Mouse (Mus musculus) gastrocnemius, adult 2 months (tissue): ENCODE results near the gene Ift20. TPM values are rescaled to one million over a fixed set of nuclear protein-coding genes. Genes with fewer than 3 reads are reported as not detected.
"Not testable (repeated sequence)": the region's sequence is repeated elsewhere in the genome, so short reads cannot be mapped to it uniquely, and the experiment has no call there.

Experiments used
- DNase-seq: peaks from one replicate; pipeline ENCODE4 v3.0.0; 2022
- H3K27ac ChIP-seq: fragments of 200-600 bp; 2 replicates; pipeline ENCODE4 v1.8.1; 2022; ENCODE audit warnings: mild to moderate bottlenecking
- H3K4me3 ChIP-seq: fragments of 200-600 bp; 2 replicates; pipeline ENCODE4 v1.8.1; 2022; ENCODE audit warnings: mild to moderate bottlenecking, moderate library complexity
- CTCF ChIP-seq: fragments of 200-600 bp; IDR thresholded peaks from 2 replicates; pipeline ENCODE4 v1.8.1; 2022; ENCODE audit warnings: antibody characterized with exemption, mild to moderate bottlenecking, moderate library complexity
- intact Hi-C: fragments of 180-260 bp; cut with DNase I; formaldehyde crosslinking; loops from one replicate; pipeline ENCODE4 v1.15.1; 2025
- total RNA-seq, 2 experiments: library from RNA; stranded (reverse); gene quantifications; 2 replicates each; pipeline ENCODE4 v1.2.3; 2021

The Ift20 gene
- total RNA-seq, 2 experiments from 2014 or later = 17.8 to 21.6 TPM

GRCm38 (mm10) chr11:78555623-78556022 lies 19.5 kb downstream of the Ift20 start:
- no peak for TF ChIP-seq CTCF
- intact Hi-C loops = loop anchor here (10.0 kb wide), 1 partner anchor 269 kb away; the partner anchor contains the start of gene Lyrm9
- H3K27ac ChIP-seq = no peak overlapping the region

GRCm38 (mm10) chr11:78556070-78556469 lies 19.9 kb downstream of the Ift20 start:
- intact Hi-C loops = loop anchor here (10.0 kb wide), 1 partner anchor 269 kb away; the partner anchor contains the start of gene Lyrm9
- Histone ChIP-seq H3K27ac (no peak overlapping the region), H3K4me3 (no peak overlapping the region)
- DNase-seq = no peak
- TF ChIP-seq CTCF = no peak

More at GRCm38 (mm10) chr11:78555623-78556022, 19.5 kb downstream of the Ift20 start:
- DNase-seq = no peak
- H3K4me3 ChIP-seq = no peak overlapping the region

DNA sequence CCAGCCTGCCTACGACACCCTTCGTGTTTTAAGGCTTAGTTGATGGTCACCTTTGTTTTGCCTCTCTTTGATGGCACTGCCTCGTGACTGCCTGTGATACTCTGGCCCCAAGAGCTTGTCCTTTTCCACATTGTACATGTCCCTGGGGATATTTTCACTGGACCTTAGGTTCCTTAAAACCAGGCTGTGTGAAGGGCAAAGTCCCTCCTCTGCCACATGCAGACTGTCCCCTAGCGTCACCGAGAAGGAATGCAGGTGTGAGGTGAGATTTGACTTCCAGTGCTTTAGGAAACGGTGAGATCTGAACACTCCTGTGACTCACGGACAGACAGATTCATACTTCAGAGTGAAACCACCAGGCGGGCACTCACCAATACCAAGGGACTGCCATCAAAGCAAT lies 21.1 kb downstream of the Ift20 start:
- intact Hi-C loops = loop anchor here (10.0 kb wide), 1 partner anchor 268 kb away; the partner anchor contains the start of gene Lyrm9

GRCm38 (mm10) chr11:78560447-78560846 lies 24.3 kb downstream of the Ift20 start:
- TF ChIP-seq CTCF = peak; percentile 74
- H3K4me3 ChIP-seq = no peak overlapping the region
- peak; percentile 60 for DNase-seq
- intact Hi-C loops = loop anchor here (10.0 kb wide), 1 partner anchor 364 kb away; the partner anchor contains the start of gene Nos2
- no peak overlapping the region for H3K27ac ChIP-seq

More for the DNA sequence above, 21.1 kb downstream of the Ift20 start:
- H3K4me3 ChIP-seq = no peak overlapping the region
- H3K27ac ChIP-seq = no peak overlapping the region
- peak; percentile 32; the same call in 1 of the 2 replicates for TF ChIP-seq CTCF
- DNase-seq = no peak

GRCm38 (mm10) chr11:78566775-78567174 lies 30.6 kb downstream of the Ift20 start:
- intact Hi-C loops = loop anchor here (10.0 kb wide), 1 partner anchor 358 kb away; the partner anchor contains the start of gene Nos2
- Histone ChIP-seq H3K4me3 (peak overlapping the region; percentile 19), H3K27ac (peak overlapping the region; percentile 61)

DNA sequence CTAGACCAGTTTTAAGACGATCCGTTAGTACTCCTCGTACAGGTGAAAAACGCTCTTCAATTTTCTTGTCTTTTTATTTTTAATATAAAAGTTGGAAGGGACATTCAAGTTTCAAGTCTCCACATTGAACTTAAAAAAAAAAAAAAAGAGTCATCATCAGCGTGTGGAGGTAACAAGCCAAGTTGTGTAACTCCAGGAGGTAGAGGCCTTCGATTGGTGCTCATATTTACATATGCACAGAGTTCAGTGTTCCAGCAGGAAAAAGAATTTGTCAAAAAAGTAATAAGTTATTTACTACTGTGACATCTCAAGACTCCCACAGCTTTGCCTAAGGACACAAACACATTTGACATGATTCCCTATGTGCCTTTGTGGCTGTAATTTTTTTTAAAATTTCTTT lies 31.5 kb downstream of the Ift20 start:
- intact Hi-C loops = loop anchor here (10.0 kb wide), 1 partner anchor 357 kb away; the partner anchor contains the start of gene Nos2
- H3K27ac ChIP-seq = no peak overlapping the region
- no peak overlapping the region for H3K4me3 ChIP-seq
- TF ChIP-seq CTCF = no peak
- no peak for DNase-seq

More at GRCm38 (mm10) chr11:78566775-78567174, 30.6 kb downstream of the Ift20 start:
- DNase-seq = no peak
- no peak for TF ChIP-seq CTCF

GRCm38 (mm10) chr11:78568827-78569226 lies 32.7 kb downstream of the Ift20 start:
- DNase-seq = no peak
- H3K27ac ChIP-seq = no peak overlapping the region
- no peak overlapping the region for H3K4me3 ChIP-seq
- intact Hi-C loops = loop anchor here (10.0 kb wide), 1 partner anchor 356 kb away; the partner anchor contains the start of gene Nos2
- TF ChIP-seq CTCF = no peak

GRCm38 (mm10) chr11:78569806-78570205 lies 33.6 kb downstream of the Ift20 start:
- intact Hi-C loops = loop anchor here (10.0 kb wide), 1 partner anchor 355 kb away; the partner anchor contains the start of gene Nos2
- H3K27ac ChIP-seq = no peak overlapping the region

GRCm38 (mm10) chr11:78571441-78571840 lies 35.3 kb downstream of the Ift20 start:
- intact Hi-C loops = no loop called here
- Histone ChIP-seq H3K4me3 (no peak overlapping the region), H3K27ac (no peak overlapping the region)
- no peak for TF ChIP-seq CTCF
- DNase-seq = no peak

More at GRCm38 (mm10) chr11:78569806-78570205, 33.6 kb downstream of the Ift20 start:
- TF ChIP-seq CTCF = no peak
- H3K4me3 ChIP-seq = no peak overlapping the region
- no peak for DNase-seq

- Histone ChIP-seq H3K27ac (no peak overlapping the region), H3K4me3 (no peak overlapping the region)
- no peak for DNase-seq
- no peak for TF ChIP-seq CTCF
- intact Hi-C loops = no loop called here
Measured at GRCm38 (mm10) chr11:78571854-78572253, 35.7 kb downstream of the Ift20 start.

DNA sequence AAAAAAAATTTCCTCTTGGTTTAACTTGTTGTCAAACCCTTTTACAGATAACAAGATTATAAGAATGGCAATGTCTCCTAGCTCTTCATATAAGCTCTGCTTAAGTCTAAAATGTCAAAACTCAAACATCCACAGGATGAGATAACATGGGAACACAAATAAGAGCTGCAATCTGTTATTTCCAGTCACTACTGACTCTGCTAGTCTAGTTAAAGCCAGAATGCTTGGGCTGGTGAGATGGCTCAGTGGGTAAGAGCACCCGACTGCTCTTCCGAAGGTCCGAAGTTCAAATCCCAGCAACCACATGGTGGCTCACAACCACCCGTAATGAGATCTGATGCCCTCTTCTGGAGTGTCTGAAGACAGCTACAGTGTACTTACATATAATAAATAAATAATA lies 37.9 kb downstream of the Ift20 start:
- intact Hi-C loops, H3K27ac ChIP-seq, DNase-seq, H3K4me3 ChIP-seq: not testable (repeated sequence)

GRCm38 (mm10) chr11:78574536-78574935 lies 38.4 kb downstream of the Ift20 start:
- no peak overlapping the region for H3K4me3 ChIP-seq
- intact Hi-C loops = no loop called here
- no peak for TF ChIP-seq CTCF
- no peak overlapping the region for H3K27ac ChIP-seq
- no peak for DNase-seq

GRCm38 (mm10) chr11:78574975-78575374 lies 38.8 kb downstream of the Ift20 start:
- intact Hi-C loops = no loop called here
- Histone ChIP-seq H3K27ac (no peak overlapping the region), H3K4me3 (no peak overlapping the region)
- no peak for DNase-seq
- no peak for TF ChIP-seq CTCF

- intact Hi-C loops = no loop called here
- H3K27ac ChIP-seq = no peak overlapping the region
- TF ChIP-seq CTCF = no peak
- H3K4me3 ChIP-seq = no peak overlapping the region
- DNase-seq = no peak
Measured at GRCm38 (mm10) chr11:78582848-78583247, 46.7 kb downstream of the Ift20 start.
